Mouse (Mus musculus) forebrain, embryonic 16.5 days (tissue): ENCODE measurements at regions not wholly inside any gene's neighbourhood (a gene's known extent, or its start where the extent isn't known, plus 50 kb on each side); places are given as distances from the start of the nearest gene placed in this dataset.

Experiments used
- ATAC-seq: fragments of 200-750 bp; cut with Nextera tagmentation; 2 replicates; pipeline ENCODE4 v1.8.0; 2017; ENCODE audit warnings: mild to moderate bottlenecking, moderate library complexity
- H3K27ac ChIP-seq: fragments of 300-500 bp; sonication (generic); 2 replicates; pipeline ENCODE4 v1.5.1; 2014; ENCODE audit warnings: low read length, control low read depth
- H3K27me3 ChIP-seq: fragments of 300-500 bp; sonication (generic); replicated peaks from 2 replicates; pipeline ENCODE4 v1.6.1; 2014; ENCODE audit warnings: low read length; ENCODE audit not compliant: control insufficient read depth, insufficient read depth
- H3K36me3 ChIP-seq: fragments of 300-500 bp; sonication (generic); 2 replicates; pipeline ENCODE4 v1.6.1; 2014; ENCODE audit not compliant: control insufficient read depth, insufficient read depth
- H3K4me1 ChIP-seq: fragments of 300-500 bp; sonication (generic); replicated peaks from 2 replicates; pipeline ENCODE4 v1.6.1; 2014; ENCODE audit warnings: low read length; ENCODE audit not compliant: control insufficient read depth, insufficient read depth
- H3K4me2 ChIP-seq: fragments of 300-500 bp; sonication (generic); 2 replicates; pipeline ENCODE4 v1.6.1; 2014; ENCODE audit warnings: mild to moderate bottlenecking, low read length, control low read depth
- H3K4me3 ChIP-seq: fragments of 300-500 bp; sonication (generic); replicated peaks from 2 replicates; pipeline ENCODE4 v1.5.1; 2014; ENCODE audit warnings: mild to moderate bottlenecking, low read length, control low read depth
- H3K9ac ChIP-seq: fragments of 300-500 bp; sonication (generic); replicated peaks from 2 replicates; pipeline ENCODE4 v1.6.1; 2014; ENCODE audit warnings: low read depth, low read length, control low read depth
- H3K9me3 ChIP-seq: fragments of 300-500 bp; sonication (generic); 2 replicates; pipeline ENCODE4 v1.6.1; 2016; ENCODE audit warnings: low read length; ENCODE audit not compliant: control insufficient read depth
- WGBS: fragments of 180-500 bp; shearing (Covaris S2); extraction: QIAGEN DNeasy Blood & Tissue Kit; methylation state at CpG from one replicate; pipeline ENCODE4 v1.1.7; 2014; 5-methylcytosine and 5-hydroxymethylcytosine counted together

DNA sequence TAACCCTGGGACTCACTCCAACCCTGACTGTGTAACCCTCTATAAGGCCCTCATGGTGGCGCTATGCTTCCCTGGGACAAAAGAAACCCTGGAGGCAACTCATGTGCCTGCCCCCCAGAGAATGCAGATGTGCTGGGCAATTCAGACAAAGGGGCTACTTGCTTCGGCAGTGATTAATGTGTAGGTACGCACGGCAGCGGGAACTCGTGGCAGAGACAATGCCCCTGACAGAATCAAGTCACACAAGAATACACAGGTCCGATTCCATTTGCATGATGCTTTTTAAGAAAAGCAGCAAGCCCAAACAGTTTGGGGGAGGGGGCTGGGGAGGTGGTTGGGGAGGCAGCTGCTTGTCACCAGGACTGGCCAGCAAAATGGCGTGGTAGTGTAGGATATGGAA lies 116.9 kb downstream of the Plxna1 start:
- WGBS, result 43% methylated on average over 8 of the region's 8 CpGs

DNA sequence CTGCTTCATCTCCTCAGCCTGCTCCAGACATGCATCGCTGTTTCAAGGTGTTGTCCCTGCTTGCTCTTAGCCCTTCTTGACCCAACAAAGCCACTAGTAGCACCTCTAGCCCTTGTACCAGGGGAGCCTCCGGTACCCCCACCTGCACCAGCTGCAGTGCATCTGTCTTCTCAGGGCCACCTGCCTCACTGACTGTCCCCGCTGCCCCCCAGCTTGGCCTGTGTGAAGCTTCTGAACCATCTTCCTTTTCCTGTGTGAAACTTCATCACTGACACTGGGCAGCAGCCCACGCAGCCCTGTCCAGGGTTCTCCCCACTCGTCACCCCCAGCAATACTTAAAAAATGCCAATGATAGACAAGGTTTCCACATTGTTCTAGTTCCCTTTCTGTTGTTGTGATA lies 116.2 kb downstream of the Plxna1 start:
- no peaks in the 10 kb centered on the region for H3K4me1 ChIP-seq
- no peak overlapping the region for H3K9ac ChIP-seq
- no peaks in the 10 kb centered on the region for H3K27me3 ChIP-seq
- no peaks in the 10 kb centered on the region for H3K9me3 ChIP-seq
- no peaks in the 10 kb centered on the region for H3K36me3 ChIP-seq
- H3K4me3 ChIP-seq, result no peak overlapping the region
- H3K27ac ChIP-seq, result no peak overlapping the region
- WGBS, result 96% methylated on average over 5 of the region's 5 CpGs
- no peak for ATAC-seq
- H3K4me2 ChIP-seq, result no peak overlapping the region

More for the DNA sequence above, 116.9 kb downstream of the Plxna1 start:
- no peak for ATAC-seq
- Histone ChIP-seq H3K27me3 (no peaks in the 10 kb centered on the region), H3K4me1 (no peaks in the 10 kb centered on the region), H3K9ac (no peak overlapping the region), H3K36me3 (no peaks in the 10 kb centered on the region), H3K27ac (no peak overlapping the region), H3K4me2 (no peak overlapping the region), H3K9me3 (no peaks in the 10 kb centered on the region), H3K4me3 (no peak overlapping the region)

DNA sequence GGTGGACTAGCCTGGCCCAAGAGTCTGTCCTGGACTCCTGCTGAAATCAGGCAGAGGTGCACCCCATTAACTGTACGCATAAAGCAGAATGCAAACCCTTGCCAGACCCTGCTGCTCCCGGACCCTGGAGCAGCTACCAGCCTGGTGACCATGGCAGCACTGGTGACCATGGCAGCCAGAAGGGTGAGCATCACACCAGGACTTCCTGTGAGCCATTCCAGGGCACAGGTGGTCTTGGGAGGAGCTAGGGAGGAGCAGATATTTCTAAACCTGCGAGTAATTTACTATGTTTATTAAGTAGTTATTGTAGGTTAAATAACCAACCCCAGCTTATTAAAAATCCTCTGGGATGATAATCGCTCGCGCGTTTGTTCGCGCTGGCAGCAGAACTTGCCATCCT lies 113.8 kb downstream of the Plxna1 start:
- H3K27ac ChIP-seq, result no peak overlapping the region

DNA sequence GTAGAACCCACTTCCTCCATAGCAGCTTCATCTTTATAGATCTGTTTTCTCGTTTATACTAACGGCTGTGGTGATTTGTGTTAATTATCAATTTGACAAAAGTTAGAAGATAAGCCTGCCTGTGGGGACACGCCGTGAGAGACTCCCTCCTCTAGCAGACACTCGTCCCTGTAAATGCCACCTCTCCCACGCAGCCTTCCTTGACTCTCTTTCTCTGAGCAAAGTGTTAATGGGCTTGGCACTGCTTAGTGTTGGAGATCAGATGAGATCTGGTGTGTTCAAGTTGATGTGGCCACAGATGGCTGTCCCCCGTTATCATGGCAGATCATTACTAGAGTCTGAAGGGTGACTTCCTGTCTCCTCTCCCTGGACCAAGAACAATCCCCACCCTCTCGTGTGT lies 113.1 kb downstream of the Plxna1 start:
- no peak overlapping the region for H3K27ac ChIP-seq
- H3K4me3 ChIP-seq, result no peak overlapping the region
- WGBS, result 79% methylated on average over 8 of the region's 8 CpGs
- H3K4me2 ChIP-seq, result no peak overlapping the region
- no peaks in the 10 kb centered on the region for H3K36me3 ChIP-seq
- no peak overlapping the region for H3K9ac ChIP-seq
- no peaks in the 10 kb centered on the region; the same call in 1 of the 2 replicates for H3K4me1 ChIP-seq
- H3K9me3 ChIP-seq, result no peaks in the 10 kb centered on the region
- no peak for ATAC-seq
- H3K27me3 ChIP-seq, result no peaks in the 10 kb centered on the region

More for the DNA sequence above, 113.8 kb downstream of the Plxna1 start:
- no peak for ATAC-seq
- Histone ChIP-seq H3K4me2 (no peak overlapping the region), H3K4me3 (no peak overlapping the region), H3K9me3 (no peaks in the 10 kb centered on the region), H3K9ac (no peak overlapping the region), H3K27me3 (no peaks in the 10 kb centered on the region), H3K36me3 (no peaks in the 10 kb centered on the region), H3K4me1 (no peaks in the 10 kb centered on the region)
- WGBS, result 77% methylated on average over 9 of the region's 9 CpGs

DNA sequence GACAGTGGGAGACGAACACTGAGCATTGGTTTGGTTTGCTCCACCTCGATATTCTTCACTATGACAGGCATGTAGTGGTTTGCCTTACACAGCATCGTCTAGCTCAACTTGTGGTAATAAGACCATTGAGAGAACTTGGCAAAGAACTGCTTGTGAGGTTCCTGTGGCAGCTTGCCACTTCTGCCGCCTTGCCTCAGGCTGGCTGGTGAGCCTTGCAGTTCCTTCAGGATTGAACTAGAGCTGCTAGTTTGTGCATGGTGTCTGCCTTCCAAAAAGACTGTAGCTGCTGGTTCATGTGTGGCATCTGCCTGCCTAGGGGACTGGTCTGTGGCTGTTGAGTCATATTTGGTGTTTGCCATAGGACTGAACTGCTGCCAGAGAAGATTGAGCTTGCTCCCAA lies 110.8 kb downstream of the Plxna1 start:
- H3K9me3 ChIP-seq, result no peaks in the 10 kb centered on the region
- H3K4me1 ChIP-seq, result no peaks in the 10 kb centered on the region; the same call in 1 of the 2 replicates
- no peaks in the 10 kb centered on the region for H3K36me3 ChIP-seq
- no peak for ATAC-seq
- H3K27ac ChIP-seq, result no peak overlapping the region
- no peak overlapping the region for H3K4me2 ChIP-seq
- WGBS, result 59% methylated on average over 4 of the region's 4 CpGs
- H3K4me3 ChIP-seq, result no peak overlapping the region
- H3K27me3 ChIP-seq, result no peaks in the 10 kb centered on the region
- no peak overlapping the region for H3K9ac ChIP-seq

DNA sequence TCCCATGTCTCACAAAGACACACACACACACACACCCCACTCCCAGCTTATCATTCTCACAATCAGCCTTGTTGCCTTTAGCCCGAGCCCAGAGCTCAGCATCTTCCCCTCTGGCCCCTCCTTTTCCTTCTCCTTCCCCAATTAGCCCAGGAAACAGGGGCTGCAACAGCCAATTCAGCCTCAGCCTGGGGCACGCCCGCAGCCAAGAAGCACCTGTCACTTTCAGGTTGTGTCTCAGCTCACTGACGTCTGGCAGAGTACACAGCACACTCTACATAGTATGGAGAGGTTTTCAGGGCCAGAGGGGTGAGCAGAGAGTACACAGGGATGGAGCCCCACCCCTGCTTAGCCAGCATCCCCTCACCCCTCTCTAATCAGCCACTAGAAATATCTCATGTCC lies 106.4 kb downstream of the Plxna1 start:
- no peak for ATAC-seq
- no peak overlapping the region for H3K9ac ChIP-seq
- no peak overlapping the region for H3K27ac ChIP-seq
- no peaks in the 10 kb centered on the region; the same call in 1 of the 2 replicates for H3K4me1 ChIP-seq
- H3K36me3 ChIP-seq, result no peaks in the 10 kb centered on the region
- H3K9me3 ChIP-seq, result no peaks in the 10 kb centered on the region
- H3K4me2 ChIP-seq, result no peak overlapping the region
- no peaks in the 10 kb centered on the region for H3K27me3 ChIP-seq
- H3K4me3 ChIP-seq, result no peak overlapping the region
- WGBS, result 36% methylated on average over 4 of the region's 4 CpGs

DNA sequence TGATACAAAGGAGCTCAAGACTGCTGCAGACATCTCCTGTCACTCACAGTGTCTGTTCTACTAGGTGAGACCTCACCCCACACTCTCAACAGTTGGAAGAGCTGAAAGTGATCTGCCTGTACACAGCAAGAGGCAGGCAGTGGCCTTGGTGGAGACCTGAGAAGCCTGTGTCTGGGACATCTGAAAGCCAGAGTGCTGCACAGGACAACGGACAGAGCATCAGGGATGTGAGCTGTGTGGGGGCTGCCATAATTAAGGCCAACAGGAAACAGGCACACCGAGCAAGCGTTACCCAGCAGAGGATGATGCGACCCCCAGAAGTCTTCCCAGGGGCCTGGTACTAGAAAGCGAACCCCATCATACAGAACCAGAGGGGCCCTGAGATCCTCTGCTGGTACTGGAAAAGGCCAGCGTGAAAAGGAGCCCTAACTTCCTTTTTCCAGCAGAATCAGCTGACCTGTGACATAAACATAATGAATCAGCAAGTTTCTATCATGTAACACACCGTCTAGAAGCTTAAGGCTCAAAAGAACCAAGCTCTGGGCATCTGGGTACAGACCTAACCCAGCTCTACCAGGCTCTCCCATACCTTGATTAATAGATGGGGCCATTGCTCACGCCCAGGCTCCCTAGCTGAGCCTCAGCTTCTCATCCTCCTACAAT lies 105.7 kb downstream of the Plxna1 start:
- H3K4me2 ChIP-seq, result no peak overlapping the region
- no peaks in the 10 kb centered on the region for H3K9me3 ChIP-seq
- H3K27ac ChIP-seq, result no peak overlapping the region
- H3K4me3 ChIP-seq, result no peak overlapping the region
- H3K4me1 ChIP-seq, result no peaks in the 10 kb centered on the region; the same call in 1 of the 2 replicates
- ATAC-seq, result no peak
- H3K27me3 ChIP-seq, result no peaks in the 10 kb centered on the region
- no peaks in the 10 kb centered on the region for H3K36me3 ChIP-seq
- 83% methylated on average over 8 of the region's 8 CpGs for WGBS
- no peak overlapping the region for H3K9ac ChIP-seq

DNA sequence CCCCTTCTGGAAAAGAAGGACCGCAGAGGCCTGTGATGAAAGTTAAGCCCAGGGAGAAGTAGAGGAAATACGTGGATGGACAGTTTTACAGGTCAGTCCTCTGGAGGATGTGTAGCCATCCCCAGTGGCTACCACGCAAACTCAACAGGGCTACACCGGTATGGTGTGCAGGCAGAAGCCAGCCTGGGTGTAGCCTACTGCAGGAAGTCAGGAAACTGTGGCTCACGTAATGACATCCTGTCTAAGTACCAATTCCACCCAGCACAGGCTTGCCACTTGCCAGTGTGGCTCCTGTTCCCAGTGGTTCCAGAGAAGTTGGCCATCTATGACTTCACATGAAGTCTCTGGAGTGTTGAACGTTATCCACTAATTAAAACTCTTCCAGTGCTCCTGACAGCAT lies 105.0 kb downstream of the Plxna1 start:
- no peak for ATAC-seq

DNA sequence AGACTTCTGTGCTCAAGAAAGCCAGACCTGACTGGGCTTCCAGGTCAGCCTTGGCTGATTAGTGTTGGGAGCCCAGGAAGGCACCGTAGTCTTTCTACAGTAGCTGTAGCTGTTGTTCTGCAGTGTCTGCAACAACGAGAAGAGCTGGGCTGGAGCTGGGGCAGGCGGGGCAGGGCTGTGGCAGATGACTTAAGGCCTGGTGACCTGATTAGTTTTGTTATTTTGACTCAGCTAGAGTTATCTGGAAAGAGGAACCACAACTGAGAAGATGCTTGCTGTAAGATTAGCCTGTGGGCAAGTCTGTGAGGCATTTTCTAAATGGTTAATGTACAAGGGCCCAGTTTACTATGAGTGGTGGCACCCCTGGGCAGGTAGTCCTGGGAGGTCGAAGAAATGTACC lies 104.3 kb downstream of the Plxna1 start:
- 85% methylated on average over 4 of the region's 4 CpGs for WGBS
- Histone ChIP-seq H3K27ac (no peak overlapping the region), H3K4me1 (no peaks in the 10 kb centered on the region; the same call in 1 of the 2 replicates), H3K36me3 (no peaks in the 10 kb centered on the region), H3K4me3 (no peak overlapping the region), H3K9me3 (no peaks in the 10 kb centered on the region), H3K27me3 (no peaks in the 10 kb centered on the region), H3K9ac (no peak overlapping the region), H3K4me2 (no peak overlapping the region)
- no peak for ATAC-seq

More for the DNA sequence above, 105.0 kb downstream of the Plxna1 start:
- Histone ChIP-seq H3K4me3 (no peak overlapping the region), H3K27me3 (no peaks in the 10 kb centered on the region), H3K4me2 (no peak overlapping the region), H3K4me1 (no peaks in the 10 kb centered on the region; the same call in 1 of the 2 replicates), H3K9me3 (no peaks in the 10 kb centered on the region), H3K36me3 (no peaks in the 10 kb centered on the region), H3K9ac (no peak overlapping the region), H3K27ac (no peak overlapping the region)
- WGBS, result 84% methylated on average over 6 of the region's 6 CpGs
